Mouse (Mus musculus) frontal cortex, postnatal 36 days (tissue): ENCODE measurements around the gene Gldc.

ENCODE experiments used
- DNase-seq, 2 experiments: peaks; one replicate each; pipeline ENCODE4 v3.0.0; 2022; ENCODE audit warnings: low spot score in 2 of 2

Gene Gldc

GRCm38 (mm10) chr19:30107221-30107845 is 67.9 kb downstream of the Gldc start:
- no peak for DNase-seq

DNA sequence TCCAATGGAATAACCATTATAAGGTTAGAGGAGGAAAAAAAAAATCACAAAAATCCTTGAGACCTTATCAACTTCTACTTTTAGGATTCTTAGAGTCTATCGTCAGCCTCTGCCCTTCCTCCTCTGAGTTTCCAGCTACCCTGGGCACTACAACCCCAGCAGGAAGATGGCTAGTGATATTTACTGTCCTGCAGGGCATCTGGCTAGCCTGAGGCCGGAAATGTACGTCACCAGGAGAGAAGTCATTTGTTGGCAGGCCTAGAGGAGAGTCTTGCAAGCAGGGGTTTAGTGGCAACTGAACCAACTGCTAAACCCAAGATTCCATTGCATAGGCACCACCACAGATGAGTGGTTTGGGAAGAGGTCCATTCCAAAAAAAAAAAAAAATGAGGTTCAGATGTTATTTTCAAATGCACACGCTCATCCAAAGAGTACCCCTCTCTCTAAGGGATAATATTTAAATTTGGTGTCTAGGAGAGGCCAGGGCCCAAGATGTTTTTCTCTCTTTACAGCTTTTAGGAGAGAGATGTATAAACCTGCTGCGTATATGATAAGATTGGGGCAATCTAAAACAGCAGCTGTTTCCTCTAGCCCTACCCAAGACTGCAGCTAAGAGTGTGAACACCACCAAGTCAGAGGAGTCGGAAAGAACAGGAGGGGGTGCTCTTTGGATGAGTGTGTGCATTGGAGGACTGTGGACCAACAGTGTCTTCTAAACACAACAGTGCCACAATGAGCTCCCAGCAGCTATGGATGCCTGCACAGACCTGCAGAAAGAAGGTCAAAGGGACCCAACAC is 70.0 kb downstream of the Gldc start:
- DNase-seq = no peak

DNA sequence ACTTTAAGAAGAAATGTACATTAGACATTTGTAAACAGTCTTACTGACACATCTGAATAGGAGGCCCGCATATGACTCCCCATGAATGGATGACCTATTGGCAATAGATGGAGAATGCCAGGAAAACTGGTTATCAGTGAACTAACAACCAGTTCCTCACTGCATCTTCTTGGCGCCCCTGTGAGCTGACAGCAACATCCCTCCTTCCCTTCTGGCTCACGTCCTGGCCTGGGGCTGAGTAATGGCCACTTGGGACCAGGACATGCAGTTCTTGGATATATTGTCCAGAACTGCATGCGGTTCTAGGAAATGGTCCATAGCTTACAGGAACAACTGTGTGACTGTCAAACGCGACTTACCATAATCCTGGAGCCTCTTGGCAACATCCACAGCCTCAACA is 72.6 kb downstream of the Gldc start:
- no peak for DNase-seq

DNA sequence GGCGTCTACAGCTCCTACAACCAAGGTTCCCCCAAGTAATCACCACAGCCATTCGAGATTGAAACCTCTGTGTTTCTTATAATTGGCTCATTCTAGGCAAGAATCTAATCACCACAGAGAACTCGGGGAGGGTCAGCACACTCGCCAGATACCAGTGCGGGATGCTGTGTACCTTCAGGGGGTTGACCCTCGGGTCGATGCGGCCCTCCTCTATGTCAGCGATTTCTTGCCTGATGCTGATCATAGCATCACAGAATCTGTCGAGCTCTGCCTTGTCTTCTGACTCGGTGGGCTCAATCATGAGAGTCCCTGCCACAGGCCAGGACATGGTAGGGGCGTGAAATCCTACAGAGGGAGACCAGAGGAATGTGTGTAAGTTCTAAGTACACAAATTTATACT is 74.7 kb downstream of the Gldc start:
- no peak for DNase-seq

- DNase-seq = no peak
Measured at GRCm38 (mm10) chr19:30097039-30097438, 78.2 kb downstream of the Gldc start.

- no peak for DNase-seq
Measured at GRCm38 (mm10) chr19:30096186-30096585, 79.0 kb downstream of the Gldc start.

- no peak for DNase-seq
Measured at GRCm38 (mm10) chr19:30091644-30092295, 83.5 kb downstream of the Gldc start.

DNA sequence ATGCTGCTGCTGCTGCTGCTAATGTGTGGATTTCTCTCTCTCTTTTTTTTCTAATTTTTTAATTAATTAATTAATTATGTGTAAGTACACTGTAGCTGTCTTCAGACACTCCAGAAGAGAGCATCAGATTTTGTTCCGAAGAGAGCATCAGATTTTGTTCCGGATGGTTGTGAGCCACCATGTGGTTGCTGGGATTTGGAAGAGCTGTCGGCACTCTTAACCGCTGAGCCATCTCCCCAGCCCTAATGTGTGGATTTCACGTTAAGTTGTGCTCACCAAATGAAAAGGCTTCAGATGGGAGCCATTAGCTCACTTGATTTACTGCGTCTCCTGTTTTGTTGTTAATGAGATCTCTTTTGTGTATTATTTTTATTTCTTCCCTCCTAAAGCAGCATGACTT is 85.1 kb downstream of the Gldc start:
- DNase-seq = no peak

- DNase-seq = peak in 1 of 2 experiments; percentile 44
Measured at GRCm38 (mm10) chr19:30065797-30066196, 109.4 kb downstream of the Gldc start.

DNA sequence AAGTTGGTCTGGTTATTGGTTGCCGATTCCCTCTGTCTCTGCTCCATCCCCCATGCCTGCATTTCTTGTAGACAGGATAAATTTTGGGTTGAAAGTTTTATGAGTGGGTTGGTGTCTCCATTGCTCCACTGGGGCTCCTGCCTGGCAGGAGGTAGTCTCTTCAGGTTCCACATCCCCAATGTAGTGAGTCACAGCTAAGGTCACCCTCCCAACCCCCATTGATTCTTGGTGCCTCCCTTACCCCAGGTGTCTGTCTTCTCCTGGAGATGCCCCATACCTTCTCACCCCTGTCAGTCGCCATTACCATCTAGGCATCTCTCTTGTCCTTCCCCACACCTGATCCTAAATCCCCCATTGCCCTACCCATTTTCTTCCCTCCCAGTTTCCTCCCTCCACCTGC is 121.0 kb downstream of the Gldc start:
- DNase-seq = no peak

DNA sequence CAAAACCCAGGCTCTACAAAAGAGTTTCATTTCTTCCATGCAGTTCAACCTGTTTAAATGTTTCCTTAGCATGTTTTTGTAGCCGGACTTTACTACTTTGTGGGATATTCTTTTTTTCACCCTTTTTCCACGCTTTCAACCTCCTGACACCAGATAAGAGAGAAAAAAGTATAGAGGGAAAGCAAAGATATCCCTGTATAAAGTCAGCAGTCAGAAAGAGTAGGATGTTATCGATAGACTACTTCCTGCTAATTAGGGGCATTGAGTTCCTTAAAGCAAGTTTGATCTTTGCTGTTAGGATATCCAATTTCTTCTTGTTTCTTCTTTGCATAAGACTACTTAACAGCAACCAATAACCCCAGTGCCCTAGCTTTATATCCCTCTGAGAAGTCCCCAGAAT is 123.8 kb downstream of the Gldc start:
- no peak for DNase-seq

- DNase-seq = no peak
Measured at GRCm38 (mm10) chr19:30050584-30050983, 124.6 kb downstream of the Gldc start.
